Mouse (Mus musculus): ENCODE measurements around the gene Dusp2. TPM values are rescaled to one million over a fixed set of nuclear protein-coding genes. Genes with fewer than 3 reads are reported as not detected.

The Dusp2 gene
- polyA plus RNA-seq, 1 experiment from 2014 or later = 4.4 TPM

- Histone ChIP-seq H3K4me2 (replicated peaks; ENCODE audit: low read depth) (no peak overlapping the region), H3K9ac (ENCODE audit: low read depth, low read length) (no peak overlapping the region), H3K4me1 (replicated peaks; ENCODE audit: control insufficient read depth, insufficient read depth, low read length) (no peaks in the 10 kb centered on the region), H3K36me3 (ENCODE audit: control insufficient read depth, insufficient read depth) (no peaks in the 10 kb centered on the region), H3K27ac (ENCODE audit: low read depth, low read length) (no peak overlapping the region), H3K9me3 (ENCODE audit: control insufficient read depth) (no peaks in the 10 kb centered on the region), H3K27me3 (replicated peaks; ENCODE audit: control insufficient read depth, insufficient read depth, low read length) (no peaks in the 10 kb centered on the region), H3K4me3 (ENCODE audit: low read depth, low read length) (no peak overlapping the region)
- 56% methylated on average over 7 of the region's 7 CpGs for WGBS
- no peak for TF ChIP-seq CTCF (IDR thresholded peaks at IDR 0.05; ENCODE audit: low read depth)
- no peak for ATAC-seq
These were observed 47.9 kb downstream of the Dusp2 start for GRCm38 (mm10) chr2:127383881-127384280.

GRCm38 (mm10) chr2:127387521-127387920 is 51.6 kb downstream of the Dusp2 start:
- Histone ChIP-seq H3K9me3 (ENCODE audit: control insufficient read depth) (no peaks in the 10 kb centered on the region), H3K27ac (ENCODE audit: low read depth, low read length) (no peak overlapping the region), H3K36me3 (ENCODE audit: control insufficient read depth, insufficient read depth) (no peaks in the 10 kb centered on the region), H3K4me2 (replicated peaks; ENCODE audit: low read depth) (no peak overlapping the region), H3K9ac (ENCODE audit: low read depth, low read length) (no peak overlapping the region), H3K4me3 (ENCODE audit: low read depth, low read length) (no peak overlapping the region), H3K4me1 (replicated peaks; ENCODE audit: control insufficient read depth, insufficient read depth, low read length) (no peaks in the 10 kb centered on the region), H3K27me3 (replicated peaks; ENCODE audit: control insufficient read depth, insufficient read depth, low read length) (no peaks in the 10 kb centered on the region)
- WGBS = 60% methylated on average over 2 of the region's 2 CpGs
- ATAC-seq = no peak
- no peak for TF ChIP-seq CTCF (IDR thresholded peaks at IDR 0.05; ENCODE audit: low read depth)

Other genes with a start within 250 kb of the Dusp2 start
- gene Ncaph, start 202.2 kb upstream of the Dusp2 start, polyA plus RNA-seq (2015; fragmentation: Nextera tagmentation; extraction: Ambion mirVana) = 14.0 and 15.1 TPM in 2 replicates
- gene Itpripl1, start 192.7 kb upstream of the Dusp2 start, polyA plus RNA-seq (2015; fragmentation: Nextera tagmentation; extraction: Ambion mirVana) = 21.2 and 22.7 TPM in 2 replicates
- 1.3 and 1.5 TPM in 2 replicates for gene 1810024B03Rik, start 127.9 kb upstream of the Dusp2 start, polyA plus RNA-seq (2015; fragmentation: Nextera tagmentation; extraction: Ambion mirVana)
- 14.2 and 15.4 TPM in 2 replicates for gene Snrnp200, start 127.8 kb upstream of the Dusp2 start, polyA plus RNA-seq (2015; fragmentation: Nextera tagmentation; extraction: Ambion mirVana)
- gene Ciao1, start 88.3 kb upstream of the Dusp2 start, polyA plus RNA-seq (2015; fragmentation: Nextera tagmentation; extraction: Ambion mirVana) = 38.3 and 39.3 TPM in 2 replicates
- gene Tmem127, start 88.3 kb upstream of the Dusp2 start, polyA plus RNA-seq (2015; fragmentation: Nextera tagmentation; extraction: Ambion mirVana) = 32.8 and 35.6 TPM in 2 replicates
- gene Stard7, start 65.9 kb upstream of the Dusp2 start, polyA plus RNA-seq (2015; fragmentation: Nextera tagmentation; extraction: Ambion mirVana) = 51.7 and 53.7 TPM in 2 replicates
- not detected in 2 replicates for gene Astl, start 2.5 kb downstream of the Dusp2 start, polyA plus RNA-seq (2015; fragmentation: Nextera tagmentation; extraction: Ambion mirVana)
- gene Adra2b, start 27.0 kb downstream of the Dusp2 start, polyA plus RNA-seq (2015; fragmentation: Nextera tagmentation; extraction: Ambion mirVana) = 1.3 and 1.4 TPM in 2 replicates
- 0.07 and 0.18 TPM in 2 replicates for gene Gpat2, start 89.0 kb downstream of the Dusp2 start, polyA plus RNA-seq (2015; fragmentation: Nextera tagmentation; extraction: Ambion mirVana)
- gene Fahd2a, start 108.4 kb downstream of the Dusp2 start, polyA plus RNA-seq (2015; fragmentation: Nextera tagmentation; extraction: Ambion mirVana) = 23.5 and 24.2 TPM in 2 replicates
- gene Kcnip3, start 185.9 kb downstream of the Dusp2 start, polyA plus RNA-seq (2015; fragmentation: Nextera tagmentation; extraction: Ambion mirVana) = 1.8 TPM in 2 replicates
- 0.04 TPM in 1 of 2 replicates, not detected in the other for gene Prom2, start 205.3 kb downstream of the Dusp2 start, polyA plus RNA-seq (2015; fragmentation: Nextera tagmentation; extraction: Ambion mirVana)